Mouse (Mus musculus) kidney, adult 2 months (tissue): ENCODE measurements around the gene Scyl1.

ENCODE experiments used
- CTCF ChIP-seq: fragments of 200-500 bp; conservative IDR thresholded peaks from 2 replicates; pipeline ENCODE4 v1.5.1; 2011; ENCODE audit warnings: low read depth, mild to moderate bottlenecking, control low read depth, low read length, moderate library complexity, mixed read lengths; ENCODE audit not compliant: insufficient read depth, insufficient read length
- POLR2A ChIP-seq: fragments of 200-500 bp; IDR thresholded peaks from one replicate; pipeline ENCODE4 v1.6.1; 2011; ENCODE audit warnings: low read depth, low read length, control low read depth

DNA sequence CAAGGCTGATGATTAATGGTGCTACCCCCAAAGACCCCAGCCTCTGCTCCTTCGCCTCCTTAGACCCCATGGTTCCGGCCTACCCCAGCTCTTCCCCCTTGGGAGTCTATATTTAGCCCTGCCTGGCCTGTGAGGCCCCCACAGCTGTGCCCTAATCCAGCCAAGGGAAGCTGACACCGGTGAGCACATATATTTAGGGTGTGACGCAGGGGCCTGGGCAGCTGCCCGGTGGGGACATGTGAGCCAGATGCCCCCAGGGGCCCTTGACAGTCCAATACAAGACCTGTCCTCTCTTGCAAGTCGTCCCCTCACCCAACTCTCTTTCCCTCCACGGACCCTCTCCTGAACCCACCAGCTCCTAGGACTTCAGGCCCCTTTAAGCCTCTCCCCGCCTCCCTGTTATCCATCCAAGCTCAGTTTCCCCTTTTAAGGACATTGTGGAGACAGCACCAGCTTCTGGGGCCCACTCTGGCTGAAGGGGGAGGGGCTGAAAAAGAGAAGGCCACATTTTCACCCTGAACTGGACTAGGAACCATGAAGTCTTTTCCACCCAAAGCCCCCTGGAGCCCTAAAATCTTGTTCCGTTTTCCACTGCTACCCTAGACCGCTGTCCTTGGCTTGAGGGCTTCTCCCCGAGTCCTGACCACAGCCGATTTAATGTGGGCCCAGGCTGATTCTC is 46.1 kb downstream of the Scyl1 start:
- TF ChIP-seq POLR2A (no peak), CTCF (no peak)
